Comparison of ENCODE assay signal across 16 mouse cellular contexts in the genomic region with DNA sequence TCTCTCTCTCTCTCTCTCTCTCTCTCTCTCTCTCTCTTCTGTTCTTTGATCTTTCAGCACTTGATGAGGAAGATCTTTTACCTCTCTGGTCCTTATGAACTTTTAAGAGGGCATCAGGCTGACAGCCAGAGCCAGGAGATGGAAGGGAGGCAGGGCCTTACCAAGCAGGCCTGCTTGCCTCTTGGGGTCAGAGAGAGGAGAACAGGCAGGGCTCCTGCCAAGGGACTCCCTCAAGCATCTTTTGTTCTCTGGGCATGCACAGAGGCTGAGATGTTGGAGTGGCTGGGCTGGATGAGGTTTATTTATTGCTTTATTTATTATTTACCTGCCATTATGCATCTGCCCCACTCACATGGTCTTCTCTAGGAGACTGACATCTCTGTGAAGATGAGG.
DNase-seq lines count a peak whose midpoint lies in the region; ATAC-seq and TF ChIP-seq lines count a peak whose summit lies in the region.
"Had no signal": no experiment of that assay in that cellular context is flagged by ENCODE, and none has a peak within 500 bp of the region (broad histone marks: within the 10 kb centered on the region; RNA-seq: fewer than 3 reads in every experiment).

No protein-coding gene starts in this region.

- intact Hi-C loops in left cerebral cortex, postnatal 36 days (cut with DNase I) = no loop called here

- H3K27ac ChIP-seq in intestine, embryonic 14.5 days (ENCODE audit: low read depth) = peak overlapping the region; percentile 40; the same call in 1 of the 2 replicates
- H3K27ac ChIP-seq in intestine, embryonic 16.5 days (ENCODE audit: low read length) = no peak overlapping the region
- H3K27ac ChIP-seq in forebrain, postnatal 0 days (ENCODE audit: low read depth, low read length) = no peak overlapping the region
- peak overlapping the region; percentile 85 for H3K27ac ChIP-seq in midbrain, embryonic 13.5 days
- H3K27ac ChIP-seq: liver, embryonic 13.5 days had no signal

- no peak overlapping the region for H3K4me2 ChIP-seq in intestine, embryonic 14.5 days (ENCODE audit: low read length)
- H3K4me2 ChIP-seq in intestine, embryonic 16.5 days (ENCODE audit: low read depth, low read length) = no peak overlapping the region
- H3K4me2 ChIP-seq in forebrain, postnatal 0 days (ENCODE audit: low read depth) = no peak overlapping the region
- H3K4me2 ChIP-seq in midbrain, embryonic 13.5 days (replicated peaks) = no peak overlapping the region
- H3K4me2 ChIP-seq: liver, embryonic 13.5 days had no signal

- no peak for DNase-seq in intestine, embryonic 14.5 days (ENCODE audit: low spot score)
- DNase-seq in embryo, embryonic 10.5 days (ENCODE audit: low spot score) = peak; percentile 31
- DNase-seq in forebrain, postnatal 0 days = no peak
- no peak for DNase-seq in left cerebral cortex, postnatal 36 days (ENCODE audit: low spot score in 2 of 2)
- DNase-seq: gastrocnemius, postnatal 36 days; heart, postnatal 10 days; liver, embryonic 13.5 days; lung, postnatal 4 days had no signal

- H3K9me3 ChIP-seq in intestine, embryonic 14.5 days (ENCODE audit: control insufficient read depth, low read length) = no peaks in the 10 kb centered on the region
- no peaks in the 10 kb centered on the region for H3K9me3 ChIP-seq in intestine, embryonic 16.5 days (ENCODE audit: control insufficient read depth, low read length)
- no peaks in the 10 kb centered on the region for H3K9me3 ChIP-seq in forebrain, postnatal 0 days (ENCODE audit: low read length)
- H3K9me3 ChIP-seq in midbrain, embryonic 13.5 days = no peaks in the 10 kb centered on the region
- H3K9me3 ChIP-seq: G1E; liver, embryonic 13.5 days had no signal

- no peak for TF ChIP-seq CTCF in forebrain, postnatal 0 days (IDR thresholded peaks at IDR 0.05; ENCODE audit: low read depth)

- no peak for ATAC-seq in intestine, embryonic 14.5 days (replicated peaks; ENCODE audit: low FRiP score, low TSS enrichment, low read depth)
- no peak for ATAC-seq in intestine, embryonic 16.5 days
- ATAC-seq in forebrain, postnatal 0 days = 0 out of 2 replicates have a peak, but pooled peaks have one; percentile 47
- ATAC-seq in midbrain, embryonic 13.5 days = peak; percentile 52
- no peak for ATAC-seq in granulocyte monocyte progenitor cell, adult 5-6 weeks (replicated peaks; ENCODE audit: poor library complexity, severe bottlenecking)
- ATAC-seq in CD4-positive, CD25-positive, alpha-beta regulatory T cell, adult 4 months = no peak
- ATAC-seq: activated CD4-positive, CD25-positive, alpha-beta regulatory T cell, adult 4 months had no signal

- no peak overlapping the region for H3K9ac ChIP-seq in intestine, embryonic 14.5 days (ENCODE audit: low read length)
- H3K9ac ChIP-seq in intestine, embryonic 16.5 days (ENCODE audit: low read depth, low read length) = no peak overlapping the region
- no peak overlapping the region for H3K9ac ChIP-seq in forebrain, postnatal 0 days
- no peak overlapping the region for H3K9ac ChIP-seq in midbrain, embryonic 13.5 days (replicated peaks)
- H3K9ac ChIP-seq: liver, embryonic 13.5 days had no signal

- peaks cover 13% of the 10 kb centered on the region for H3K4me1 ChIP-seq in intestine, embryonic 14.5 days (replicated peaks; ENCODE audit: control insufficient read depth, insufficient read depth, low read length)
- peaks cover 10% of the 10 kb centered on the region for H3K4me1 ChIP-seq in intestine, embryonic 16.5 days (ENCODE audit: control insufficient read depth, insufficient read depth, low read length)
- no peaks in the 10 kb centered on the region; the same call in 1 of the 2 replicates for H3K4me1 ChIP-seq in forebrain, postnatal 0 days (ENCODE audit: insufficient read depth)
- peaks cover 32% of the 10 kb centered on the region for H3K4me1 ChIP-seq in midbrain, embryonic 13.5 days (replicated peaks)
- H3K4me1 ChIP-seq: liver, embryonic 13.5 days had no signal

- no peaks in the 10 kb centered on the region for H3K27me3 ChIP-seq in intestine, embryonic 14.5 days (replicated peaks; ENCODE audit: control insufficient read depth, insufficient read depth, low read length)
- no peaks in the 10 kb centered on the region for H3K27me3 ChIP-seq in intestine, embryonic 16.5 days (replicated peaks; ENCODE audit: control insufficient read depth, insufficient read depth, low read length)
- peaks cover 13% of the 10 kb centered on the region; the same call in 1 of the 2 replicates for H3K27me3 ChIP-seq in forebrain, postnatal 0 days (ENCODE audit: insufficient read depth, low read length)
- peaks cover 15% of the 10 kb centered on the region; the same call in 1 of the 2 replicates for H3K27me3 ChIP-seq in midbrain, embryonic 13.5 days
- H3K27me3 ChIP-seq: liver, embryonic 13.5 days had no signal

- H3K36me3 ChIP-seq in intestine, embryonic 14.5 days (ENCODE audit: control insufficient read depth, insufficient read depth, low read length) = no peaks in the 10 kb centered on the region
- no peaks in the 10 kb centered on the region for H3K36me3 ChIP-seq in intestine, embryonic 16.5 days (ENCODE audit: control insufficient read depth, insufficient read depth, low read length)
- no peaks in the 10 kb centered on the region for H3K36me3 ChIP-seq in forebrain, postnatal 0 days (ENCODE audit: insufficient read depth)
- no peaks in the 10 kb centered on the region for H3K36me3 ChIP-seq in midbrain, embryonic 13.5 days
- H3K36me3 ChIP-seq: G1E; liver, embryonic 13.5 days had no signal

- H3K4me3 ChIP-seq in intestine, embryonic 14.5 days (ENCODE audit: low read depth, low read length) = no peak overlapping the region
- H3K4me3 ChIP-seq in intestine, embryonic 16.5 days (ENCODE audit: low read length) = no peak overlapping the region
- no peak overlapping the region for H3K4me3 ChIP-seq in forebrain, postnatal 0 days (ENCODE audit: low read depth, low read length)
- no peak overlapping the region for H3K4me3 ChIP-seq in midbrain, embryonic 13.5 days (replicated peaks)
- H3K4me3 ChIP-seq: left cerebral cortex, adult 2 months; liver, embryonic 13.5 days; myocyte had no signal

Comparison
In these comparisons a context has a peak if more than half of its experiments do, and no peak if none do; other contexts are left out.
1. H3K27ac ChIP-seq: peak in intestine, embryonic 14.5 days (single experiment) and midbrain, embryonic 13.5 days (single experiment); none in intestine, embryonic 16.5 days (single experiment) and forebrain, postnatal 0 days (single experiment).
2. ATAC-seq: peak in forebrain, postnatal 0 days (single experiment) and midbrain, embryonic 13.5 days (single experiment); none in intestine, embryonic 14.5 days (single experiment), intestine, embryonic 16.5 days (single experiment), granulocyte monocyte progenitor cell, adult 5-6 weeks (single experiment) and CD4-positive, CD25-positive, alpha-beta regulatory T cell, adult 4 months (single experiment).